Mouse (Mus musculus) c-Kit-positive CD71-positive TER-119-negative erythroid progenitor cells, embryonic 14.5 days (primary cell): ENCODE data around the gene Nmrk2.

Source experiments
- DNase-seq: peaks from one replicate; pipeline ENCODE4 v3.0.0-alpha.2; 2013; ENCODE audit warnings: low read depth

Nmrk2 gene

DNA sequence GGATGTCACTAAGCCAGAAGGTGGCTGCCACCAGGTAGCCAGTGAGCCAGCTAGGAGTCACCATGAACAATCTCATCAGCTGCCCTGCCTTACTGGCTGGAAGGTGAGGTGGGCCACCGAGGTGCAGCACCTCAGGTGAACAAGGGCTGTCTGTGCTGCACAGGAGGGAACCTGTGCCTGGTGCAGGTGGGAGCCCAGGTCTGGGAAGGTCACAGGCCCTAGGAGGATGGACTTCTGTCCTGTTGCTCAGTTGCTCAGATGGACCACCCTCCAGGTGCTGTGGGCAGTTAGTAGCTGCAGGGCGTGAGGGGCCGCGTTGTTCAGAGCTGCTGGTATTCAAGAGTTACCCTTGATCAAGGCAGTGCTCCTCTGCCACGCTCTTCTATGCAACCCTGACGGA, 15.0 kb upstream of the Nmrk2 start:
- DNase-seq: no peak

DNA sequence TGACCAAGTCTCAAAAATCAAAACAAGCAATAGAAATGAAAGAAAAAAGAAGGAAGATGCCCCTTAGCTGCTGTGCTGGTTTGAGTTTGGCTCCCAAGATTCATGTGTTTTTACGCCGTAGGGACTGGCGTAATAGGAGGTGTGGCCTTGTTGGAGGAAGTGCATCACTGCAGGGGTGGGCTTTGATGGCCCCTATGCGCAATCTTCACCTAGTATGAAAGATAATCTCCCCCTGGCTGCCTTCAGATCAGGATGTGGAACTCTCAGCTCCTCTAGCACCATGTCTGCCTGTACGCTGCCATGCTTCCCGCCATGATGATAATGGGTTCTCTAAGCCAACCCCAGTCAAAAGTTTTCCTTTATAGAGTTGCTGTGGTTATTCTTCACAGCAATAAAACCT, 14.4 kb upstream of the Nmrk2 start:
- no peak for DNase-seq

DNA sequence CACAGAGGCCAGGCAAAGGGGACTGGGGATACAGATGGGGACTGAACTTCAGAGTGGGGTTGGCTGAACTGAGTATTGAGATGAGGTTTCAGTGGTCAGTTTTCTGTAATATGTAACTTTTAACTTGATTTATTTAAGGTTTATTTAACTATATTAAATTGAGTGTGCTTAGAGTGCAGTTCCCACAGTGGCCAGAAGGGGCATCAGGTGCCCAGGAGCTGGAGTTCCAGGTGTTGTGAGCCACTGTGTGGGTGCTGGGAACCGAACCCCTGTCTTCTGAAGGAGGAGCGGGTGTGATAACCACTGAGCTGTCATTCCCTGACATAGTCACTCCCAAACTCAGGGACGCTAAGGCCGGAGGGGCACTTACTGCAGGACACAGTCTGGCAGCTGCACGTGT, 8.3 kb upstream of the Nmrk2 start:
- no peak for DNase-seq

DNA sequence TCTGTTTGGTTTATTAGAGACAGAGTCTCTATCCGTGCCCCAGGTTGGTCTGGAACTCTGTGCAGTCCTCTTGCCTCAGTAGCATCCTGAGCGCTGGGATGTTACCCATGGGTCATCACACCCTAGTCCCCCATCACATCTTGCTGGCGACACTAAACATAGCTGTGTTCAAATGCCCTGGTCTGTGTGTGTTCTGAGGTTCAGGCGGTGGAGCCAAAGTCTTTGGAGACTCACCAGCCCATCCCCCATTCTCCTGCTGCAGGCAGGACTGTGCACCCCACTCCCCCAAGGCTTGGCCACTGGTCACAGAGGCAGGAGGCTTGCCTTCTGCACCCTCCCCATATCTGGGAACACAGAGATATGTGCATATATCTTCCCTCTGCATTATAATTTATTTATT, 2.3 kb upstream of the Nmrk2 start:
- no peak for DNase-seq

DNA sequence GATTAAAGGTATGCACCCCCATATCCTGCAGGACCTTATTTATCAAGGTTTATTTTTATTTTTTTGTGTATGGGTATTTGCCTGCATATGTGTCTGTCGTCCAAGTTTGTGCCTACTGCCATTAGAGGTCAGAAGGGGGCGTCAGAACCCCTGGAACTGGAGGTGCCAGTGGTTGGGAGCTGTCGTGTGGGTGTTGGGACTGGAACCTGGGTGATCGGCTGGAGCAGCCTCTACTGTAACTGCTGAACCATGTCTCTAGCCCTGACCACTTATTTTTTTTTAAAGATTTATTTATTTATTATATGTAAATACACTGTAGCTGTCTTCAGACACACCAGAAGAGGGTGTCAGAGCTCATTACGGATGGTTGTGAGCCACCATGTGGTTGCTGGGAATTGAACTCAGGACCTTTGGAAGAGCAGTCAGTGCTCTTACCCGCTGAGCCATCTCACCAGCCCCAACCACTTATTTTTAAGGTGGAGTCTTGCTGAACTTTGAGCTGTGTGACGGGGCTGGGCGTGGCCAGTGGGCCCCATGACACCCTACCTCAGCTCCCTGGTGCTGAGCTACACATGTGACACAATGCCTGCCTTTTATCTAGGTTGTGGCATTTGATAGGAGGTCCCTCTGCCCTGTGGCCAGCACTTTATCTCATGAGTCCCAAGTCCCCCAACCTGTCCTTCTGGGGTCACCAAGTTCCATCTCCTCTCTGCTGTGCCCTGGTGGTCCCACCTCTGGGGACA, 1.3 kb upstream of the Nmrk2 start:
- DNase-seq: peak; percentile 75

DNA sequence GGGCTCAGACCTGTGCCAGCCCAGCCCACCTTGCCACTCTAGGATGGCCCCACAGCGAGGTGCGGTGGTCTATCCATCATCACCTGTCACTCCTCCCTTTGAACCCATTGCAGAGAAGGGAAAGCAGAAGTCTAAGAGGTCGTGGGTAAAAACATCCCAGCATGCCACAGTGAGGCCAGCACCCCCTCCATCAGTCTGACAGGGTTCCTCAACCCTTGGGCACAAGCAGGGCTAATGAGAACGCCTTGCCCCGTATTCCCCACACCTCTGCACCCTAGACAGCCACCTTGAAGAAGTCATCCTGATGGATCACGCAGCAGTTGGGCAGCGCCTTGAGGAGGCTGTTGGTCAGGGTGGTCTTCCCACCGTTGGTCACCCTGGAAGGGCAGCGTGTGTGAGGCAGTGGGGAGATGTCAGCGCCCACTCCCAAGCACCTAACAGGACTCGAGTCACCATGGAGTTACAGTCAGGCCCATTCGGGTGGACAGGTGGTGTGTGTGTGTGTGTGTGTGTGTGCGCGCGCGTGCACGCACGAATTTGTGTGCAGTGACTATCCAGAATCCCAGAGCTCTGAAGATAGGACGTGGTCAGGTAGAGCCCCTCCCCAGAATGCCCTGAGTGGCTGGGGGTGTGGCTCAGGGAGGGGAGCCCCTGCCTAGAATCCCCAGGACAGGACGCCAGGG, 1.1 kb downstream of the Nmrk2 start:
- DNase-seq: no peak

DNA sequence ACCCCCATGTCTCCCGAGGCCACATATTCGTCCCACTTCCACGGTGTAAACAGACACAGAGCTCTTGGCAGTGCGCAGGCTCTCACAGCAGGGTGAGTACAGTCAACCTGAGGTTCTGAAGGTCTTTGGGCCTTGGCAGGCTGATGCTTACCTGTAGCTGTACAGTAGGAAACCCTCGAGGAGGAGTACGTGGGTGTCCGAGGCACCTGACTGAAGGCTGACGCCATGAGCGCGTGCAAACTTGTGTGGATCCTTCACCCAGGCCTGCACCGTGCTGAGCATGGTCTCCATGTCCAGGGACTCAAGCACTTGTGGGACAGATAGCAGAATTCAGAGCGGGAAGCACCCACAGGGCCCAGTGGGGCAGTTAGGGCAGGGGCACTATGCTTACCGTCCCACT, 1.7 kb downstream of the Nmrk2 start:
- DNase-seq: no peak

DNA sequence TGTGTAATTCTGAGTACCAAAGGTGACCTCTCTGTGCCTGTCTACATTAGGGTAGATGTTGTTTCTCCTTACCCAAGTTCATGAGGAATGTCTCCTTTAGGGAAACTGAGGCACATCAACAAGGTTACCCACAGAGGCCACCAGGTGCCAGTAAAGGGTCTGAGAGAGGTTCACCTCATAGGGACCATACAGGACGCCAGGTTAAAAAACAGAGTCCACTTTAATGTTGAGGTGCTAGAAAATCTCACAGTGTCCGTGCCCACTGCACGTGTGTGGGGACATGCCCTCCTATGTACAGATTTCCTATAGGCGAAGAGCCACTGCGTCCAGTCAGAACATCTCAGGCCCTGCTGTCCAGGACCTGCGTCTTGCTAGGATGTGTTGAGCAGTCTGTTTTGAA, 2.9 kb downstream of the Nmrk2 start:
- no peak for DNase-seq

DNA sequence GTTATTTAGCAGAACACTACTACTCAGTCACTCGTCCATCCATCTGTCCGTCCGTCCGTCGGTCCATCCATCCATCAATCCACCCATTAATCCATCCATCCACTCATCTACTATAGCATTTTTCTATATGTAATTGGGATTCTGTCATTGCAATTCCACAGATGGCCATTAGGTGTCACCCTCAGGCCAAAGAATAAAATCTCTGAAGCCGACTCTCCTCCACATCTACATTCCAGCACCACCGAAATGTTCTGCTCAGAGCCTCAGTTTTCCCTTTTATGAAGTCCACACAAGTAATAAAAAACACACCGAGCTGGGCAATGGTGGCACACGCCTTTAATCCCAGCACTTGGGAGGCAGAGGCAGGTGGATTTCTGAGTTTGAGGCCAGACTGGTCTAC, 3.6 kb downstream of the Nmrk2 start:
- DNase-seq: no peak

DNA sequence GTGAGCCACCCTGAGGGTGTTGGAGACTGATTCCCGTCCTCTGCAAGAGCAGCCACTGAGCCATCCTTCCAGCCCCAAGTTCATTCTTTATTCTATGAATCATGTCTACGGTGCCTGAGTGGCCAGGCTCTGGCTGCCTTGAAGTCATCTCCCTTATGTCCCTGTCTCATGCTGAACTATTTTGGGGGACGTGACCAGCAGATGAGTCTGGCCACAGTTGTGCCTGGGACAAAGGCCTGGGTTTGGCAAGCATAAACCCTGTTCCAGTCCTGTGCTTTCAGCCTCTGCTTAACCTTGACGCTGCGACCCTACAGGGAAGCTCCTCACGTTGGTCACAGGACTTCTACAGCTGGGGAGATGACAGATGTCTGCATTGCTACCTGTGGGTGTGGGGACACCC, 4.5 kb downstream of the Nmrk2 start:
- DNase-seq: no peak

DNA sequence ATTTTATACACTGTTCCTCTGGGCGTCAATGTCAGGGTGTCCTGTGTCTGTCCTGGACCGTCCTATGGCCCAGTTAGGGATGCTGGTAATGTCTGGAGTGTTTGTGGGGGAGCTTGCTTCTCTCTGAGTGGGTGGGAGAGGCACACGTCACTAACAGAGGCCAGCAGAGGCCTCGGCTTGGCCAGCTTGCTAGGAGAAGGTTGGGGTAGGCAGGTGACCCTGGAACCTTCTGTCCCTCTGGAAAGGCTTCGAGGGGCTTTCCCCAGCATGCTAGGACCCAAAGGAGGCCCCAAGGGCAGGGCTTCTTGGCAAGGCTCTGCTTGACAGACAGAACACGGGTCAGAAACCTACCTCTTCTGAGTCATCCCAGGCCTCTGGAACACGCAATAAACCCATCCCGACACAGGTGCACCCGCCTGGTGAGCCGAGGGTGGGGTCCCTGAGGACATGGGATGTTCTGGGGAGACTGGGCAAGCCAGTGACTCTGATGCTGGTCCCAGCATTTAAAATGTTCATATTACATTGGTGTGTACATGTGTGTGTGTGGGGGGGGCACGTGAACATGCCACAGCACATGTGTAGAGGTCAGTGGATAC, 5.3 kb downstream of the Nmrk2 start:
- no peak for DNase-seq

DNA sequence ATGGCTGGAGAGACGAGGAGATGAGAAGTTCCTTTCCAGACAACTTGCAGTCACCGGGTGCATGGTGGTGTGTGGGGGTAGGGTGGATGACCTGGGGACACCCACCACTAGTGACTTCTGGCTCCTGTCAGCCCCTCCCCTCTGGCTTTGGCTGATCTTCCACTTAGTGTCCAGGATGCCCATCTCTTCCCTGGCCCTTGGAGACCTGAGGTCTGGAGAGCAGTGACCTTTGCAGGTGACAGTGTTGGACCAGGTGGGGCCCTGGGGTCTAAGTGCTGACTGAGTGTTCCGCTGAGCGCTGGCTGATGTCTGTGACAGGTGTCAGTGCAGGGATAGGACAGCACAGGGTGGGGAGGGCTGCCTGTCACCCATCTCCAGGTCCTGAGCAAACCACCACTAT, 6.6 kb downstream of the Nmrk2 start:
- no peak for DNase-seq

DNA sequence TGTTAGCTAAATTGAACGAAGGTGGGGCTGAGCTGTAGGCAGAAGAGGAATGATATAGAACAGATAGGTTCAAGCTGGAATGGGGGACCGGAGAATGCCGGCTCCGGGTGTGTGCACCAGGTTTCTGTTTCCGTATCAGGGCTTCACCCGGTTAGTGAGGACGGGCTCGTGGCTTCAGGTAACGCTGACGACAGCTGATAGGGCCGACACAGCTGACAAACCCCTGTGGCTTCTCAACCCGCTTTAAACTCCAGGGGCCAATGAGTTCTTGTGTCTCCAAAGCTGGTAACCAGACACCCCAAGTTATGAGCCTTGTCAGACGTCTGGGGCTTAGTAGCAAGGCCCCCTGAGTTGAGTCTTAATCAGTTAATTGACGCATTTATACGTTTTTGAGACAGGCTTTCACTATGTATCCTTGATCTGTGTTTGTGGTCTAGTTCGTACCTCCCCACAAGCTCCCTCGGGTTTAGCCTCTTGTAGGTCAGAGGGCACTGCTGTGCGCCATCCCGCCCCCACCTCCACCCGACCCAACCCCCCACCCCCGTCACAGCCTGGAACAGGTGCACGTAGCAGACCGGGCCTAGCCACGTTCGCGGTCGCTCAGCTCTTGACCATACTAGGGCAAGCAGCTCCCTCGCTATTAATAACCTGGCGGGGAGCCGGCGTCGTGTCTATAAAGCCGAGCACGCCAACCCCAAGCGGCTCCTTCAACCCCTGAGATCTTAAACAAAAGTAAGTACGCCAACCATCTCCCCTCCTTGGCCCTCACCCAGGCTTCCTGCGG, 7.7 kb downstream of the Nmrk2 start:
- no peak for DNase-seq

DNA sequence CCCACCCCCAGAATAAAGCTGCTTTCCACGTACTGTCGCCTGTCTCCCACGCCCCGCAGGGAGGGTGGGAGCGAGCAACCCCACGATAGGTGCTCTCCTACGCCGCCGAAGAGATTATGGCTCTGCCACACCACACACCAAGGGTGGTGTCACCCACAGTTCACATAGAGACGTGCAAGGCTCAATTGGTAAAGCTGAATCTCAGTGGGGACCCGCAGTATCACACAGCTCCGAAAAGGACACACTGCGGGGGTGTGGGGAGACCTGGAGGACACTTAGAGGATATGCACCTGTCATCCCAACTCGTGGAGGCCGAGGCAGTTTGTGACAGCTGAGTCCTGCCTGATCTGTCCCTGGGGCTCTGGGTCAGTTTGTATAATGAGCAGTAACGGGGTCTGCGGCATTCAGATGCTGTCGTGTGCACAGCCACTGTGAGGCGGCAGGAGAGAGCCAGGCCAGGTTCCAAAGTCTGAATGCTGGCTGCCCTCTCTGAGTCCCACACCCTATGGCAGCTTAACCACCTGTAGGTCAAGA, 8.8 kb downstream of the Nmrk2 start:
- no peak for DNase-seq

DNA sequence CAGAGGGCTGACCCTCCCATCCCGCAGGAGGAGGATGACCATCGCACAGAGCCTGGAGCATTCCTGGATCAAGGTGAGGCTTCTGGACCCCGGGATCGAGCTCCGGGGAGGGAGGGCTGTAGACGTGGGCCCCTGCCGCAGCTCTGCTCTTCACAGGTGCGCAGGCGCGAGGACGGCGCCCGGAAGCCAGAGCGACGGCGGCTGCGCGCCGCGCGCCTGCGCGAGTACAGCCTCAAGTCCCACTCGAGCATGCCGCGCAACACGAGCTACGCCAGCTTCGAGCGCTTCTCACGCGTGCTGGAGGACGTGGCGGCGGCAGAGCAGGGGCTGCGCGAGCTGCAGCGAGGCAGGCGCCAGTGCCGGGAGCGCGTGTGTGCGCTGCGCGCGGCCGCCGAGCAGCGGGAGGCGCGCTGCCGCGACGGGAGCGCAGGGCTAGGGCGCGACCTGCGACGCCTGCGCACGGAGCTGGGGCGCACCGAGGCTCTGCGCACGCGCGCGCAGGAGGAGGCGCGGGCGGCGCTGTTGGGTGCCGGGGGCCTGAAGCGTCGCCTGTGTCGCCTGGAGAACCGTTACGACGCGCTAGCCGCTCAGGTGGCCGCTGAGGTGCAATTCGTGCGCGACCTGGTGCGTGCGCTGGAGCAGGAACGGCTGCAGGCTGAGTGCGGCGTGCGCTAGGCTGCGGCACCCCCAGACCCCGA, 9.4 kb downstream of the Nmrk2 start:
- peak; percentile 75 for DNase-seq

DNA sequence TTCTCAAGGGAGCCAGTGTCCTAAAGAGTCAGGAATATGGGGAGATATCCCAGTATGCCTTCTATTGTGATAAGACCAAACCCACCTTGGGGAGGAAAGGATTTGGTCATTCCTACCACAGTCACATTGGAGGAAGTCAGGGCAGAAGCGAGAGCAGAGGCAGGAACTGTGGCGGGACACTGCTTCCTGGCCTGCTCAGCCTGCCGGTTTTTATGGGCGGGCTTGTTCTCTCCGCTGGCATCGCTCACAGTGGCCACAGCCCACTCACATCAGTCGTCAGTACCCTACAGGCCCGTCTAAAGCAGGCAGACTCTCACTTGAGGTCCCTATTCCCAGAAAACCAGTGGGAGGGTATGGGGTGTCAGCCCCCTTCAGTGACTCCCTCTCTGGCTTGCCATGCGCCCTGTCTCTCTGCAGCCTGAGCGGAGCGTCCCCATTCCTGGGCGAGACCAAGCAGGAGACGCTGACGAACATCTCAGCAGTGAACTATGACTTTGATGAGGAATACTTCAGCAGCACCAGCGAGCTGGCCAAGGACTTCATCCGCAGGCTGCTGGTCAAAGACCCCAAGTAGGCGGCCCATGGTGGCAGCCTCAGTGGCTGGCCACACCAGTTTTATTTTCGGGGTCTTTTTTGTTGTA, 10.4 kb downstream of the Nmrk2 start:
- DNase-seq: no peak

DNA sequence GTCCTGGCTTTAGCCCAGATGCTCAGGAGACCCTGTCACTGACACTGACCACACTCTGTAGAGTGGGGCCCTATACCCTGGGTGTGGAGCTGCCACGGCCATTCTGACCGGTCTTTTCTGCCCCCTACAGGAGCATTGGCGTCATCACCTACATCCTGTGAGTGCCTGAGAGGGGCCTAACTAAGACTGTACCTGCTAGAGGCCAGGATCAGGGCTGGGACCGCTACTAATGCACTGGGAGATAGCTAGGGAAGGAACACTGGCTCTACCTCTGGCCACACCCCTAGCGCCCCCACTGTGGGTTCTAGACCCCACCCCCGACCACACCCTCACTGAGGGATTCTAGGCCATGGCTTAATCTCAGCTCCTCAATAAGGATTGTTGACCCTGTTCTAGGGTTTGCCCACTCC, 10.9 kb downstream of the Nmrk2 start:
- no peak for DNase-seq

DNA sequence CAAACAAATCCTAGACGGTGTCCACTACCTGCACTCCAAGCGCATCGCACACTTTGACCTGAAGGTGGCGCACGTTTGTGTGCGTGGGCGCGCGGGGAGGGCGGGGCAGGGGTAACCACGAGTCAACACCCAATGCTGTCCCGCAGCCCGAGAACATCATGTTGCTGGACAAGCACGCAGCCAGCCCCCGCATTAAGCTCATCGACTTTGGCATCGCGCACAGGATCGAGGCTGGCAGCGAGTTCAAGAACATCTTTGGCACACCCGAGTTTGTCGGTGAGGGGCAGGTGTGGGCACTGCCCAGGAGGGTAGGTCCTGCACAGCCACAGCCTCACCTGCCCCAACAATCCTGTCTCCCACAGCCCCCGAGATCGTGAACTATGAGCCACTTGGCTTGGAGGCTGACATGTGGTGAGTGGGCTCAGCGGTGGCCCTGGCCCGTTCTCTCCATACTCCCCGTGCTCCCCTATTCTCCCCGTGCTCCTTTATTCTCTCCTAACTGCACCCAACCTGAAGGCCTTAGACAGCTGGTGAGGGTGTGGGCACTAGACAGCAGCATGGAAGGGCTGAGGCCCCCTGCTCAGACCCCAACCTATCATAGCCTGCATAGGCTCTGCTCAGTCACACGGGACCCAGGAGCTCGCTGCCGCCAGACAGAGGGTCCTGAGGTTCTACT, 11.5 kb downstream of the Nmrk2 start:
- DNase-seq: no peak

DNA sequence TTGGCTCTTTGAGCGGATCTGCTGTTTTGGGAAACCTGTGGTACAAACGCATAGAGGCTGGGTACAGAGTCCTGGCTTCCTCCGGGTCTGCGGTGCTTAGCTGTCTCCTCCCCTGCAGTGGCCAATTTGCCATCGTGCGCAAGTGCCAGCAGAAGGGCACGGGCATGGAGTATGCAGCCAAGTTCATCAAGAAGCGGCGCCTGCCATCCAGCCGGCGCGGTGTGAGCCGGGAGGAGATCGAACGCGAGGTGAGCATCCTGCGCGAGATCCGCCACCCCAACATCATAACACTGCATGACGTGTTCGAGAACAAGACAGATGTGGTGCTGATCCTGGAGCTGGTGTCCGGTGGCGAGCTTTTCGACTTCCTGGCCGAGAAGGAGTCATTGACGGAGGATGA, 12.0 kb downstream of the Nmrk2 start:
- DNase-seq: no peak

DNA sequence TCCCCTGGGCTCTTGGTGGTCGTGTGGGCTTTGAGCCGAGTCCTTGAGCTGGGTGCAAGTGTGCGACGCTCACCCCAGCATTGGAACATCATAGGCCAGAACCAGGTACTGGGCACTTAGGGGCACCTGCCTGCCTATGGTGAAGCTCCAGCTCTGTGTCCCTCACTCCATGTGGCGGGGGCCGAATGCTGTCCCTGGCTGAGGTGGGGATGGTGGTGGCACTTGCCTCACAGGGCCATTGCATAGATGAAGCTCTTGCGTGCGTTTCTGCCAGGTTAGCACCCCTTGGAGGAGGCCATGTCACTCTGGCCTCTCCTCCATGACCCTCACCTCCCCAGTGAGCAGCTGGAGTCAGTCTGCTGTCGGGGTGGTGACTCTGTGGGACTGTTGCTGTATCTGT, 14.7 kb downstream of the Nmrk2 start:
- no peak for DNase-seq

DNA sequence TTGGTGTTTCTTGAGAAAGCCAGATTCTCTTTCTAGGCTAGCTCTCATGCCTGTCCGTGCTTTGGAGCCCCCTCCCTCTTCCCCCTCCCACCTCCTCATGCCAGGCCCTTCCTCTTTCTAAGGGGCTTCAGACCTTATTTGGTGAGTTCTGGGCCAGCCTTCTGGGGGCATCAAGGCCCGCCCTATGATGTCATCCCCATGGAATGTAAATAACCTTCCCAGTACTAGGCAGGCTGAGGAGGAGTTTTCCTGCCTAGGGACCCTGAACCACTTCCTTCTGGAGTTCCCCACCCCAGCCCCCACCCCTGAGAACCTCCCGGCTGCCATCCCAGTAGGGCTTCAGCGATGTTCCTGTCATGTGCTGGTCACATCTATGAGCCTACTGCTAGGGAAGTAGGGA, 17.1 kb downstream of the Nmrk2 start:
- no peak for DNase-seq
